24 mouse cellular contexts compared by ENCODE assay signal in genomic region chr8:82925286-82925685, GRCm38 (mm10).
DNase-seq lines count a peak whose midpoint lies in the region; ATAC-seq and TF ChIP-seq lines count a peak whose summit lies in the region.
"Had no signal": no experiment of that assay in that cellular context is flagged by ENCODE, and none has a peak within 500 bp of the region (broad histone marks: within the 10 kb centered on the region; RNA-seq: fewer than 3 reads in every experiment).

No protein-coding gene starts in this region.

- H3K9ac ChIP-seq in midbrain, embryonic 11.5 days (ENCODE audit: low read length), result no peak overlapping the region
- no peak overlapping the region for H3K9ac ChIP-seq in midbrain, postnatal 0 days (replicated peaks; ENCODE audit: low read length, poor library complexity, severe bottlenecking)
- H3K9ac ChIP-seq: embryonic facial prominence, embryonic 12.5 days; embryonic facial prominence, embryonic 15.5 days; forebrain, postnatal 0 days; heart, embryonic 12.5 days; heart, embryonic 15.5 days; hindbrain, embryonic 13.5 days; intestine, embryonic 15.5 days had no signal

- intact Hi-C loops in gastrocnemius, postnatal 14 days (cut with DNase I; ENCODE audit: low total_unique reads), result no loop called here
- intact Hi-C loops in gastrocnemius, postnatal 36 days (cut with DNase I), result loop anchor here (5.0 kb wide), 1 partner anchor 58 kb away; no protein-coding TSS in a partner anchor

- WGBS in midbrain, embryonic 11.5 days, result 94% methylated on average over 3 of the region's 3 CpGs
- WGBS in midbrain, postnatal 0 days, result 90% methylated on average over 3 of the region's 3 CpGs

- TF ChIP-seq CTCF in midbrain, postnatal 0 days (IDR thresholded peaks at IDR 0.05), result no peak

- no peaks in the 10 kb centered on the region for H3K9me3 ChIP-seq in midbrain, embryonic 11.5 days (ENCODE audit: control insufficient read depth, low read length)
- H3K9me3 ChIP-seq in midbrain, postnatal 0 days (ENCODE audit: low read length), result no peaks in the 10 kb centered on the region
- H3K9me3 ChIP-seq: embryonic facial prominence, embryonic 12.5 days; embryonic facial prominence, embryonic 15.5 days; heart, embryonic 12.5 days; heart, embryonic 15.5 days; hindbrain, embryonic 10.5 days; hindbrain, embryonic 13.5 days; intestine, embryonic 15.5 days had no signal

- no peak overlapping the region for H3K27ac ChIP-seq in midbrain, embryonic 11.5 days (ENCODE audit: low read depth, low read length)
- no peak overlapping the region for H3K27ac ChIP-seq in midbrain, postnatal 0 days (ENCODE audit: low read depth, low read length)
- H3K27ac ChIP-seq: embryonic facial prominence, embryonic 12.5 days; embryonic facial prominence, embryonic 15.5 days; heart, embryonic 15.5 days; hindbrain, embryonic 10.5 days; hindbrain, embryonic 13.5 days; intestine, embryonic 15.5 days had no signal

- ATAC-seq in midbrain, embryonic 11.5 days (ENCODE audit: low FRiP score), result no peak
- ATAC-seq in midbrain, postnatal 0 days (ENCODE audit: low FRiP score), result no peak
- ATAC-seq: activated CD4-positive, CD25-positive, alpha-beta regulatory T cell, adult 4 months; forebrain, embryonic 14.5 days; forebrain, postnatal 0 days; hindbrain, embryonic 16.5 days; intestine, embryonic 15.5 days had no signal

- H3K4me2 ChIP-seq in midbrain, embryonic 11.5 days, result no peak overlapping the region
- no peak overlapping the region for H3K4me2 ChIP-seq in midbrain, postnatal 0 days (ENCODE audit: low read depth, low read length, poor library complexity, severe bottlenecking)
- H3K4me2 ChIP-seq: embryonic facial prominence, embryonic 12.5 days; embryonic facial prominence, embryonic 15.5 days; heart, embryonic 12.5 days; heart, embryonic 15.5 days; hindbrain, embryonic 13.5 days; intestine, embryonic 15.5 days had no signal

- no peaks in the 10 kb centered on the region for H3K36me3 ChIP-seq in midbrain, embryonic 11.5 days (ENCODE audit: control insufficient read depth, insufficient read depth, low read length)
- H3K36me3 ChIP-seq in midbrain, postnatal 0 days (ENCODE audit: insufficient read depth, low read length), result no peaks in the 10 kb centered on the region
- H3K36me3 ChIP-seq: embryonic facial prominence, embryonic 12.5 days; embryonic facial prominence, embryonic 15.5 days; heart, embryonic 12.5 days; heart, embryonic 15.5 days; hindbrain, embryonic 10.5 days; hindbrain, embryonic 13.5 days; intestine, embryonic 15.5 days had no signal

- DNase-seq in gastrocnemius, adult 18-20 months (ENCODE audit: low spot score), result peak; percentile 62
- DNase-seq in gastrocnemius, postnatal 14 days, result no peak
- peak; percentile 21 for DNase-seq in gastrocnemius, postnatal 25 days
- DNase-seq in gastrocnemius, postnatal 36 days, result no peak
- DNase-seq in midbrain, embryonic 11.5 days (ENCODE audit: low spot score, missing footprints), result peak; percentile 10
- DNase-seq in midbrain, postnatal 0 days (ENCODE audit: low spot score), result no peak
- DNase-seq: adrenal gland, postnatal 10 days; adrenal gland, postnatal 36 days; cerebellum, adult 11 months; cerebellum, adult 9-11 months; forebrain, postnatal 0 days; heart, postnatal 10 days; heart, postnatal 36 days; kidney, adult 11 months had no signal

- H3K4me1 ChIP-seq in midbrain, embryonic 11.5 days (ENCODE audit: control insufficient read depth, insufficient read depth, low read length), result no peaks in the 10 kb centered on the region
- no peaks in the 10 kb centered on the region for H3K4me1 ChIP-seq in midbrain, postnatal 0 days (ENCODE audit: insufficient read depth, low read length)
- H3K4me1 ChIP-seq: embryonic facial prominence, embryonic 12.5 days; embryonic facial prominence, embryonic 15.5 days; heart, embryonic 12.5 days; heart, embryonic 15.5 days; hindbrain, embryonic 10.5 days; hindbrain, embryonic 13.5 days; intestine, embryonic 15.5 days had no signal

- H3K27me3 ChIP-seq in midbrain, embryonic 11.5 days (ENCODE audit: control insufficient read depth, insufficient read depth, low read length), result no peaks in the 10 kb centered on the region
- H3K27me3 ChIP-seq in midbrain, postnatal 0 days (ENCODE audit: insufficient read depth, low read length), result no peaks in the 10 kb centered on the region
- H3K27me3 ChIP-seq: embryonic facial prominence, embryonic 12.5 days; embryonic facial prominence, embryonic 15.5 days; heart, embryonic 12.5 days; heart, embryonic 15.5 days; hindbrain, embryonic 13.5 days; intestine, embryonic 15.5 days had no signal

- no peak overlapping the region for H3K4me3 ChIP-seq in midbrain, embryonic 11.5 days (ENCODE audit: low read depth, low read length)
- no peak overlapping the region for H3K4me3 ChIP-seq in midbrain, postnatal 0 days (ENCODE audit: low read depth, low read length)
- H3K4me3 ChIP-seq: embryonic facial prominence, embryonic 12.5 days; embryonic facial prominence, embryonic 15.5 days; heart, embryonic 12.5 days; heart, embryonic 15.5 days; hindbrain, embryonic 10.5 days; hindbrain, embryonic 13.5 days; intestine, embryonic 15.5 days had no signal

Comparison
In these comparisons a context has a peak if more than half of its experiments do, and no peak if none do; other contexts are left out.
1. DNase-seq: peak in gastrocnemius, adult 18-20 months (single experiment), gastrocnemius, postnatal 25 days (single experiment) and midbrain, embryonic 11.5 days (single experiment); none in gastrocnemius, postnatal 14 days (single experiment), gastrocnemius, postnatal 36 days (0 of 2) and midbrain, postnatal 0 days (single experiment).